Mouse (Mus musculus) midbrain, embryonic 14.5 days (tissue): ENCODE measurements around the gene H2-T24. TPM values are rescaled to one million over a fixed set of nuclear protein-coding genes. Genes with fewer than 3 reads are reported as not detected.

ENCODE experiments used
- ATAC-seq: fragments of 200-750 bp; cut with Nextera tagmentation; 2 replicates; pipeline ENCODE4 v1.8.0; 2017; ENCODE audit warnings: moderate number of reproducible peaks, moderate library complexity; ENCODE audit not compliant: low FRiP score, low TSS enrichment
- DNase-seq: peaks from one replicate; pipeline ENCODE4 v3.0.0-alpha.2; 2015
- H3K27ac ChIP-seq: fragments of 300-500 bp; sonication (generic); replicated peaks from 2 replicates; pipeline ENCODE4 v1.5.1; 2014; ENCODE audit warnings: mild to moderate bottlenecking, low read depth, low read length, moderate library complexity
- H3K27me3 ChIP-seq: fragments of 300-500 bp; sonication (generic); 2 replicates; pipeline ENCODE4 v1.6.1; 2014; ENCODE audit warnings: low read length, control low read depth, mixed read lengths; ENCODE audit not compliant: control insufficient read depth, insufficient read depth
- H3K36me3 ChIP-seq: fragments of 300-500 bp; sonication (generic); 2 replicates; pipeline ENCODE4 v1.6.1; 2014; ENCODE audit warnings: low read length, control low read depth; ENCODE audit not compliant: control insufficient read depth, insufficient read depth
- H3K4me1 ChIP-seq: fragments of 300-500 bp; sonication (generic); 2 replicates; pipeline ENCODE4 v1.6.1; 2014; ENCODE audit warnings: mild to moderate bottlenecking, antibody characterized with exemption, low read length, control low read depth; ENCODE audit not compliant: control insufficient read depth, insufficient read depth
- H3K4me2 ChIP-seq: fragments of 300-500 bp; sonication (generic); 2 replicates; pipeline ENCODE4 v1.6.1; 2014; ENCODE audit warnings: mild to moderate bottlenecking, low read length, moderate library complexity
- H3K4me3 ChIP-seq: fragments of 300-500 bp; sonication (generic); replicated peaks from 2 replicates; pipeline ENCODE4 v1.5.1; 2014; ENCODE audit warnings: low read depth, low read length
- H3K9ac ChIP-seq: fragments of 300-500 bp; sonication (generic); replicated peaks from 2 replicates; pipeline ENCODE4 v1.6.1; 2014; ENCODE audit warnings: mild to moderate bottlenecking, low read length, moderate library complexity
- H3K9me3 ChIP-seq: fragments of 300-500 bp; sonication (generic); 2 replicates; pipeline ENCODE4 v1.6.1; 2016; ENCODE audit warnings: low read length, control low read depth, mixed read lengths; ENCODE audit not compliant: control insufficient read depth
- WGBS: fragments of 180-500 bp; shearing (Covaris S2); extraction: QIAGEN DNeasy Blood & Tissue Kit; methylation state at CpG from one replicate; pipeline ENCODE4 v1.1.7; 2014; 5-methylcytosine and 5-hydroxymethylcytosine counted together
- polyA plus RNA-seq: library from polyadenylated mRNA; unstranded; fragments of >200 nt; fragmentation: Nextera tagmentation; extraction: Ambion mirVana; gene quantifications from 2 replicates; pipeline ENCODE4 v1.2.1, GENCODE M21; 2014

H2-T24 gene
- polyA plus RNA-seq, 1 experiment from 2014 or later: 9.8 TPM

GRCm38 (mm10) chr17:36028879-36029619 is 8.7 kb upstream of the H2-T24 start:
- no peak overlapping the region for H3K4me3 ChIP-seq
- no peaks in the 10 kb centered on the region for H3K27me3 ChIP-seq
- peaks cover 9% of the 10 kb centered on the region; the same call in 1 of the 2 replicates for H3K4me1 ChIP-seq
- DNase-seq (no peak), ATAC-seq (no peak)
- H3K36me3 ChIP-seq: no peaks in the 10 kb centered on the region
- 54% methylated on average over 7 of the region's 7 CpGs for WGBS
- no peaks in the 10 kb centered on the region for H3K9me3 ChIP-seq
- no peak overlapping the region for H3K4me2 ChIP-seq
- no peak overlapping the region for H3K27ac ChIP-seq
- no peak overlapping the region for H3K9ac ChIP-seq

- H3K27me3 ChIP-seq: no peaks in the 10 kb centered on the region
- no peak overlapping the region for H3K4me2 ChIP-seq
- 94% methylated on average over 4 of the region's 4 CpGs for WGBS
- DNase-seq (no peak), ATAC-seq (no peak)
- no peaks in the 10 kb centered on the region for H3K36me3 ChIP-seq
- no peaks in the 10 kb centered on the region for H3K9me3 ChIP-seq
- H3K9ac ChIP-seq: no peak overlapping the region
- no peak overlapping the region for H3K27ac ChIP-seq
- peaks cover 9% of the 10 kb centered on the region; the same call in 1 of the 2 replicates for H3K4me1 ChIP-seq
- H3K4me3 ChIP-seq: no peak overlapping the region
Measured at GRCm38 (mm10) chr17:36027663-36028062, 7.3 kb upstream of the H2-T24 start.

- 83% methylated on average over 4 of the region's 4 CpGs for WGBS
- DNase-seq: no peak
- Histone ChIP-seq H3K4me2 (no peak overlapping the region), H3K4me1 (0 out of 2 replicates have a peak, but pooled peaks cover 4% of the 10 kb centered on the region), H3K27me3 (no peaks in the 10 kb centered on the region), H3K36me3 (no peaks in the 10 kb centered on the region), H3K27ac (no peak overlapping the region), H3K9me3 (no peaks in the 10 kb centered on the region), H3K9ac (no peak overlapping the region), H3K4me3 (no peak overlapping the region)
- no peak for ATAC-seq
Measured at GRCm38 (mm10) chr17:36025901-36026300, 5.5 kb upstream of the H2-T24 start.

- H3K36me3 ChIP-seq: no peaks in the 10 kb centered on the region
Measured at GRCm38 (mm10) chr17:36025197-36025596, 4.8 kb upstream of the H2-T24 start.

GRCm38 (mm10) chr17:36023710-36024654 is 3.6 kb upstream of the H2-T24 start:
- DNase-seq: no peak
- ATAC-seq: no peak
- Histone ChIP-seq H3K4me1 (0 out of 2 replicates have a peak, but pooled peaks cover 4% of the 10 kb centered on the region), H3K27ac (no peak overlapping the region), H3K9me3 (no peaks in the 10 kb centered on the region), H3K4me2 (no peak overlapping the region), H3K4me3 (no peak overlapping the region), H3K9ac (no peak overlapping the region), H3K36me3 (no peaks in the 10 kb centered on the region), H3K27me3 (no peaks in the 10 kb centered on the region)
- 76% methylated on average over 9 of the region's 9 CpGs for WGBS

More at GRCm38 (mm10) chr17:36025197-36025596, 4.8 kb upstream of the H2-T24 start:
- Histone ChIP-seq H3K4me2 (no peak overlapping the region), H3K27me3 (no peaks in the 10 kb centered on the region), H3K4me1 (0 out of 2 replicates have a peak, but pooled peaks cover 4% of the 10 kb centered on the region), H3K27ac (no peak overlapping the region), H3K4me3 (no peak overlapping the region), H3K9ac (no peak overlapping the region), H3K9me3 (no peaks in the 10 kb centered on the region)
- 53% methylated on average over 5 of the region's 5 CpGs for WGBS
- ATAC-seq: no peak
- no peak for DNase-seq

GRCm38 (mm10) chr17:36022922-36023321 is 2.6 kb upstream of the H2-T24 start:
- WGBS: 94% methylated on average over 6 of the region's 6 CpGs

GRCm38 (mm10) chr17:36022098-36022497 is 1.7 kb upstream of the H2-T24 start:
- Histone ChIP-seq H3K27me3 (no peaks in the 10 kb centered on the region), H3K9me3 (no peaks in the 10 kb centered on the region), H3K27ac (no peak overlapping the region), H3K9ac (no peak overlapping the region), H3K4me2 (no peak overlapping the region), H3K36me3 (no peaks in the 10 kb centered on the region), H3K4me1 (0 out of 2 replicates have a peak, but pooled peaks cover 4% of the 10 kb centered on the region), H3K4me3 (no peak overlapping the region)
- WGBS: 95% methylated on average over 9 of the region's 9 CpGs
- ATAC-seq (no peak), DNase-seq (no peak)

More at GRCm38 (mm10) chr17:36022922-36023321, 2.6 kb upstream of the H2-T24 start:
- Histone ChIP-seq H3K9ac (no peak overlapping the region), H3K36me3 (no peaks in the 10 kb centered on the region), H3K9me3 (no peaks in the 10 kb centered on the region), H3K4me3 (no peak overlapping the region), H3K27ac (no peak overlapping the region), H3K4me1 (0 out of 2 replicates have a peak, but pooled peaks cover 4% of the 10 kb centered on the region), H3K27me3 (no peaks in the 10 kb centered on the region), H3K4me2 (no peak overlapping the region)
- DNase-seq: no peak
- ATAC-seq: no peak

GRCm38 (mm10) chr17:36021309-36021708 is 949 bp upstream of the H2-T24 start:
- Histone ChIP-seq H3K27me3 (no peaks in the 10 kb centered on the region), H3K4me2 (no peak overlapping the region), H3K36me3 (no peaks in the 10 kb centered on the region), H3K4me3 (no peak overlapping the region), H3K9me3 (no peaks in the 10 kb centered on the region), H3K4me1 (0 out of 2 replicates have a peak, but pooled peaks cover 4% of the 10 kb centered on the region), H3K9ac (no peak overlapping the region), H3K27ac (no peak overlapping the region)
- DNase-seq: no peak
- ATAC-seq: no peak
- 97% methylated on average over 1 of the region's 1 CpGs for WGBS
